Mouse (Mus musculus) left cerebral cortex, postnatal 10 days (tissue): ENCODE data around the gene Chrnb2. TPM values are rescaled to one million over a fixed set of nuclear protein-coding genes. Genes with fewer than 3 reads are reported as not detected.
A peak's percentile ranks its signal among the peaks of the same experiment; 100 is the strongest.

Experiments used
- DNase-seq, 2 experiments: peaks; one replicate each; pipeline ENCODE4 v3.0.0; 2021 to 2022; ENCODE audit warnings: low spot score in 2 of 2, mixed read lengths in 1 of 2; ENCODE audit errors: extremely low spot score in 1 of 2
- intact Hi-C: fragments of 180-260 bp; cut with DNase I; formaldehyde crosslinking; loops from one replicate; pipeline ENCODE4 v1.15.1; 2025
- total RNA-seq, 2 experiments: library from RNA; stranded (reverse); gene quantifications; 2 replicates each; pipeline ENCODE4 v1.2.3; 2021

The Chrnb2 gene
- total RNA-seq, 2 experiments from 2014 or later: 26.0 to 26.9 TPM

DNA sequence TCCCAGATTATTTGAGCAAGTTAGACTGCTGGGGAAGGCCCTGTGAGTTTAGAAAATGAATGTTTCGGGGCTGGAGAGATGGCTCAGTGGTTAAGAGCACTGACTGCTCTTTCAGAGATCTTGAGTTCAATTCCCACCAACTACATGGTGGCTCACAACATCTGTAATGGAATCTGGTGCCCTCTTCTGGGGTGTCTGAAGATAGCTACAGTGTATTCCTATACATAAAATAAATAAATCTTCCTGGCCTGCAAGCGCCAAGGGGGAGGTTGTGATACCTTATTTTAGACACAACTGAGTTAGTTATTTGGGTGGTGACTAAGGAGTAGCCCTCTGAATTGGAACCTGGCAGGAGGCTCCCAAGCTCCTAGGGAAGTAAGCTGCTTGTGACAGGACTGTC, 35.6 kb downstream of the Chrnb2 start:
- DNase-seq: no peak
- intact Hi-C loops: no loop called here

- intact Hi-C loops: no loop called here
- peak in 1 of 2 experiments; percentile 64 for DNase-seq
Observed at GRCm38 (mm10) chr3:89727028-89727427, 37.4 kb downstream of the Chrnb2 start.

DNA sequence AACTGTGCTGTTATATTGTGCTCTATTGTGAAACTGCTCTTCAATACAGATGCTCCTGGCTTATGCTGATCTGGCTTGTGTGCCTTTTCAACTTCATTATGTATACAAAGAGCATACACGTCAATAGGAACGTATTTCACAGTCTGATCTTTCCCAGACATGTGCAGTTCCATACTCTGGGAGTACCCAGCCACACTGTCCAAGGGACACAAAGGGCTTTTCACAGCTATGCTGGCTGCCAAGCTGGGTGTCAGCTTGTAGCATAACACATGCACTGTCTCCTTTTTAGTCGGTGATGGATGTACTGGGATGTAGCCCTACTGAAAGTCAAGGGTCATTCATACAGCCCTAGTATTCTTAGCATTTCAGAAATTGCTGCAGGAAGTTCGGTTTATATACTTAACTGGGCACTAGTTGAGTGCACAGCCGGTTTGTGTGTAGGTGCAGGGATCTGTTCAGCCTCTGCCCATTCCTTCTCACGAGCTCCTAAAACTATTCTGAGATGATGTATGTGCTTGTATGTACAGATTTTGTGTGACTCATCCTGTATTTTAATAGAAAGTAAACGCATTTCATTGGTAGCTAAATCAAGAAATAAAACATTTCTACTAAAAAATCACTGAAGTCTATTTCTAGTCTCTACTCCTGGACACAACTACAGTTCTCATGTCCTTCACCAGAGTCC, 40.9 kb downstream of the Chrnb2 start:
- intact Hi-C loops: no loop called here
- no peak for DNase-seq

- intact Hi-C loops: no loop called here
- no peak for DNase-seq
Observed at GRCm38 (mm10) chr3:89722032-89722431, 42.4 kb downstream of the Chrnb2 start.

GRCm38 (mm10) chr3:89715967-89716256, 48.5 kb downstream of the Chrnb2 start:
- DNase-seq: no peak
- intact Hi-C loops: loop anchor here (10.0 kb wide), 1 partner anchor 139 kb away; no protein-coding TSS in a partner anchor

GRCm38 (mm10) chr3:89715207-89715966, 49.0 kb downstream of the Chrnb2 start:
- DNase-seq: peak; percentile 32 to 80
- intact Hi-C loops: loop anchor here (10.0 kb wide), 1 partner anchor 139 kb away; no protein-coding TSS in a partner anchor

DNA sequence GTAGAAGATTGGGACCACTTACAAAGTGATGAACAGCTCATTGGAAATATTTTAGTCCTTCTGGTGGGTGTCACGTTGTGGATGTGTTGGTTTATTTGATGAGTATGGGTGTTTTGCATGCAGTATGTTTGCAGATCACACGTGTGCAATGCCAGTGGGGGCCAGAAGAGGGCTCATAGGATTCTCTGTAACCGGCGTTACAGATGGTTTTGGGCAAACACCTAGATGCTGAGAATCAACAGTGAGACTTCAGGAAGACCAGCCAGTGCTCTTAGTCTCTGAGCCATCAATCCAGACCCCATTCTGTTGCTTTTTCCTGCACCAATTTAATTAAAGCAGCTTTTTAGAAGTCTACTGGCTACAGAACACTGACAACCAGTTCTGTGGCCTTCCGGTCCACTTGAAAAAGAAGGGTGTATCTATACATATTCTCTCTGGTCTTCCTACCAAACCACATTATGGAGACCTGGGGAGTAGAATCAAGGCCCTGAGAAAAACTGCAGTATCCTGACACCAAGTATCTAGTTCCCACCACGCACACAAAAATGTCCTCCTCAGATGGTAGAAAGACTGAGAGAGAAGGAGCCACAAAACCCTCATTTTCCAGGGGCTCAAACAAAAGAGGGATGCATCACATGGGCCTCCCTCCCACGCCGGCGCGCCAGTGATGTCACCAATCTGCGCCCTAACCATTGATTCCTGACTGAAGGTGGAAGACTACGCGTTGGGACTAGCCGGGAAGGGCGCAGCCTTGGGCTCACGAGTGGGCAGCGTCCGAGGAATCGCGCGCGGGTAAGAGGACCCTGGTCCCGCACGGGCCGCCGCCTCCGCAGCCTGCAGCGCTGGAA, 49.8 kb downstream of the Chrnb2 start, which contains the start of gene Adar:
Gene Adar, plus strand, starts transcription at position 664 of the 848 bp plus-strand sequence.
- intact Hi-C loops: loop anchor here (10.0 kb wide), 1 partner anchor 140 kb away; no protein-coding TSS in a partner anchor

GRCm38 (mm10) chr3:89704064-89704463, 60.4 kb downstream of the Chrnb2 start:
- no peak for DNase-seq

More for the DNA sequence above, 49.8 kb downstream of the Chrnb2 start, which contains the start of gene Adar:
- peak; percentile 92 to 93 for DNase-seq

GRCm38 (mm10) chr3:89703596-89703995, 60.8 kb downstream of the Chrnb2 start:
- intact Hi-C loops: no loop called here
- DNase-seq: no peak

More at GRCm38 (mm10) chr3:89704064-89704463, 60.4 kb downstream of the Chrnb2 start:
- intact Hi-C loops: no loop called here

DNA sequence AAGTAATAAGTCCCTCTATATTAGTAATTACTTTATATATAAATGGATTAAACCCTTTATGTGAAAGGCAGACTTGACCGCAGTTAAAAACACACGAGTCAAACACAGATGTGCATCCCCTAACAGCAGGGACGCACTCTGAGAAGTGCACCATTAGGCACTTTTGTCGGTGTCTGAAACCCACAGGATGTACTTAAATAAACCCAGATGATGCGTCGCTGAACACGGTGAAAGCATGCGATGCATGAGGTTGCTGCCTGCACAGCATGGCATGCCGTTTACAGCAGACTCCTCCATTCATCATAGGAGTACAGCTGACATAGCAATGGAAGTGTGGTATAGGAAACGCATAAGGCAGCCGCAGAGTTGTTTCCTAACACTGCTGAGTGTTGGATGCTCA, 64.0 kb downstream of the Chrnb2 start:
- DNase-seq: no peak
- intact Hi-C loops: no loop called here

DNA sequence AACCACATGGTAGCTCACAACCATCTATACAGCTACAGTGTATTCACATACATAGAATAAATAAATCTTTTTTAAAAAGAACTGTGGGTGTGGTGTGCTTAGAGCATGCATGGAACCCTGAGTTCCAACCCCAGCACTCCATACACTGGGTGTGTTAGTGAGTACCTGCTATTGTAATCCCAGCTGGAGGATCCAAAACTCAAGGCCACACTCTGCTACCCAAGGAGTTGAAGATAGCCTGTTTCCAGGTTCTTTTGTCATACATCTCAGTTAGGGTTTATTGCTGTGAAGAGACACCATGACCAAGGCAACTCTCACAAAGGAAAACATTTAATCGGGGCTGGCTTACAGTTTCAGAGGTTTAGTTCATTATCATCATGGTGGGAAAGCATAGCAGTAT, 65.5 kb downstream of the Chrnb2 start:
- intact Hi-C loops: no loop called here
- no peak for DNase-seq

Other genes starting within 250 kb of the Chrnb2 start
- gene Kcnn3, start 244.5 kb downstream of the Chrnb2 start, total RNA-seq: 10 to 100 TPM; 22.9 to 23.7 TPM
- 100 to 1,000 TPM in 1 of 2 experiments, 10 to 100 TPM in 1; 95.8 to 113 TPM for gene Adar, start 49.6 kb downstream of the Chrnb2 start, total RNA-seq
- gene Ube2q1, start 9.0 kb upstream of the Chrnb2 start, total RNA-seq: 10 to 100 TPM; 76.2 to 79.4 TPM
- 1 to 10 TPM; 3.1 to 3.3 TPM for gene She, start 66.7 kb upstream of the Chrnb2 start, total RNA-seq
- gene Il6ra, start 148.6 kb upstream of the Chrnb2 start, total RNA-seq: 1 to 10 TPM; 4.1 to 4.4 TPM
- gene Atp8b2, start 198.9 kb upstream of the Chrnb2 start, total RNA-seq: 10 to 100 TPM; 77.0 to 88.7 TPM
- gene Hax1, start 234.1 kb upstream of the Chrnb2 start, total RNA-seq: 10 to 100 TPM; 53.4 to 60.2 TPM